ENCODE assay signal across 22 mouse cellular contexts in the genomic region with DNA sequence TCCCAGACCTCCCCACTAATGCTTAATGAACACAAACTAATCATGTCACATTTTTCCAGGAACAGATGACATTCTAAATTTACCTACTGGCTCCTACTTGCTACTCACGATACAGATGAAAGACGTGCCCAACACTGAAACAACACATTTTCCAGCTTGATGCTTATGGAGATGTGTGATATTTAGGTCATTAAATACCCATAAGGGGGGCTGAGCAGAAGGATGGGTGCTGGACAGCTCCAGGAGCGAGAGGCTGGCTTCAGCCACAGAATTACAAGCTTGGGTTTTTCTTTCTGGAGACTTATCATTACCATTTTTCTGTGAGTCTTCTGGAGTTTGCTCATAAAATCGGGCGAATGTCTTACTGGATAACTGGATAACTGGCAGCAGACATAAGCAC.
"Had no signal": no experiment of that assay in that cellular context is flagged by ENCODE, and none has a peak within 500 bp of the region (broad histone marks: within the 10 kb centered on the region; RNA-seq: fewer than 3 reads in every experiment).

No protein-coding gene starts in this region.

- H3K9ac ChIP-seq: liver, embryonic 13.5 days; liver, embryonic 15.5 days; liver, postnatal 0 days; lung, embryonic 15.5 days; midbrain, embryonic 12.5 days; neural tube, embryonic 13.5 days; neural tube, embryonic 15.5 days had no signal

- ATAC-seq: liver, postnatal 0 days; lung, postnatal 0 days; midbrain, embryonic 16.5 days had no signal

- H3K9me3 ChIP-seq: liver, embryonic 13.5 days; liver, embryonic 15.5 days; lung, embryonic 15.5 days; megakaryocyte, embryonic 14.5 days; midbrain, embryonic 12.5 days; neural tube, embryonic 13.5 days; neural tube, embryonic 15.5 days had no signal

- H3K4me2 ChIP-seq: liver, embryonic 13.5 days; liver, embryonic 15.5 days; lung, embryonic 15.5 days; midbrain, embryonic 12.5 days; neural tube, embryonic 13.5 days; neural tube, embryonic 15.5 days had no signal

- H3K36me3 ChIP-seq: liver, embryonic 13.5 days; liver, embryonic 15.5 days; lung, embryonic 15.5 days; midbrain, embryonic 12.5 days; neural tube, embryonic 13.5 days; neural tube, embryonic 15.5 days had no signal

- H3K4me1 ChIP-seq: liver, embryonic 13.5 days; liver, embryonic 15.5 days; lung, embryonic 15.5 days; midbrain, embryonic 12.5 days; neural tube, embryonic 13.5 days; neural tube, embryonic 15.5 days had no signal

- H3K4me3 ChIP-seq: liver, embryonic 13.5 days; liver, embryonic 15.5 days; lung, embryonic 15.5 days; megakaryocyte, embryonic 14.5 days; midbrain, embryonic 12.5 days; neural tube, embryonic 13.5 days; neural tube, embryonic 15.5 days had no signal

- H3K27me3 ChIP-seq: liver, embryonic 13.5 days; liver, embryonic 15.5 days; lung, embryonic 15.5 days; megakaryocyte, embryonic 14.5 days; midbrain, embryonic 12.5 days; neural tube, embryonic 13.5 days; neural tube, embryonic 15.5 days had no signal

- H3K27ac ChIP-seq: liver, embryonic 13.5 days; liver, embryonic 15.5 days; lung, embryonic 15.5 days; macrophage; midbrain, embryonic 12.5 days; neural tube, embryonic 13.5 days; neural tube, embryonic 15.5 days had no signal

- DNase-seq: liver, embryonic 13.5 days; liver, postnatal 0 days; lung, postnatal 14 days; lung, postnatal 36 days; midbrain, embryonic 14.5 days; retina, postnatal 1 day; right cerebral cortex, adult 18-20 months; right cerebral cortex, postnatal 25 days; right cerebral cortex, postnatal 4 days; spleen, adult 18-20 months; thymus, adult 18-20 months; thymus, postnatal 25 days; thymus, postnatal 4 days had no signal
